Mouse (Mus musculus) MEL (cell line): ENCODE results near the gene Gm7075. TPM values are rescaled to one million over a fixed set of nuclear protein-coding genes. Genes with fewer than 3 reads are reported as not detected.

Source experiments
- DNase-seq: peaks from one replicate; pipeline ENCODE4 v3.0.0; 2011; ENCODE audit warnings: low read depth, low spot score
- H3K27ac ChIP-seq: 2 replicates; pipeline ENCODE4 v1.5.1; 2012; ENCODE audit warnings: low read depth, mild to moderate bottlenecking, control low read depth, low read length, moderate library complexity; ENCODE audit not compliant: control insufficient read depth
- H3K27me3 ChIP-seq, 2 experiments: fragments of 150-350 bp in 1 of 2; sonication (generic) in 1 of 2; 2 replicates each; pipeline ENCODE4 v1.6.1; 2012; ENCODE audit warnings: low read length in 2 of 2, mild to moderate bottlenecking in 2 of 2, improper control_type of control experiment in 1 of 2, moderate library complexity in 1 of 2; ENCODE audit not compliant: insufficient read depth in 2 of 2, control insufficient read depth in 1 of 2
- H3K36me3 ChIP-seq, 2 experiments: 2 replicates each; pipeline ENCODE4 v1.6.1; 2012 to 2014; ENCODE audit warnings: low read length in 2 of 2, improper control_type of control experiment in 1 of 2, inconsistent platforms in 1 of 2, mild to moderate bottlenecking in 1 of 2; ENCODE audit not compliant: insufficient read depth in 2 of 2, control insufficient read depth in 1 of 2
- H3K4me1 ChIP-seq, 2 experiments: fragments of 150-350 bp in 1 of 2; sonication (generic) in 1 of 2; 2 replicates each; pipeline ENCODE4 v1.6.1; 2012; ENCODE audit warnings: low read length in 2 of 2, improper control_type of control experiment in 1 of 2, mild to moderate bottlenecking in 1 of 2; ENCODE audit not compliant: insufficient read depth in 2 of 2, control insufficient read depth in 1 of 2
- H3K4me3 ChIP-seq, 2 experiments: fragments of 150-350 bp in 1 of 2; sonication (generic) in 1 of 2; 2 replicates each; pipeline ENCODE4 v1.5.1; 2012; ENCODE audit warnings: low read depth in 2 of 2, low read length in 2 of 2, mild to moderate bottlenecking in 2 of 2, moderate library complexity in 2 of 2, control low read depth in 1 of 2, improper control_type of control experiment in 1 of 2; ENCODE audit not compliant: control insufficient read depth in 1 of 2, insufficient read depth in 1 of 2
- H3K79me2 ChIP-seq: 2 replicates; pipeline ENCODE4 v1.6.1; 2012; ENCODE audit warnings: mild to moderate bottlenecking, low read length, moderate library complexity; ENCODE audit not compliant: control insufficient read depth, poor library complexity, insufficient read depth
- H3K9ac ChIP-seq: 2 replicates; pipeline ENCODE4 v1.6.1; 2012; ENCODE audit warnings: low read depth, mild to moderate bottlenecking, control low read depth, low read length, moderate library complexity; ENCODE audit not compliant: control insufficient read depth, poor library complexity, severe bottlenecking
- H3K9me3 ChIP-seq: fragments of 150-350 bp; sonication (generic); replicated peaks from 2 replicates; pipeline ENCODE4 v1.6.1; 2012; ENCODE audit warnings: mild to moderate bottlenecking, low read length, improper control_type of control experiment, moderate library complexity; ENCODE audit not compliant: insufficient read depth
- CHD1 ChIP-seq: IDR thresholded peaks from 2 replicates; pipeline ENCODE4 v1.6.1; 2012; ENCODE audit warnings: low read depth, mild to moderate bottlenecking, inconsistent platforms, low read length, improper control_type of control experiment
- CHD2 ChIP-seq: IDR thresholded peaks from 2 replicates; pipeline ENCODE4 v1.6.1; 2011; ENCODE audit warnings: low read length, improper control_type of control experiment
- EP300 ChIP-seq, 2 experiments: IDR thresholded peaks; 2 replicates each; pipeline ENCODE4 v1.6.1; 2011; ENCODE audit warnings: improper control_type of control experiment in 2 of 2, low read length in 2 of 2, low read depth in 1 of 2, mild to moderate bottlenecking in 1 of 2
- GATA1 ChIP-seq: IDR thresholded peaks from 2 replicates; pipeline ENCODE4 v1.6.1; 2011; ENCODE audit warnings: low read depth, low read length, improper control_type of control experiment
- JUND ChIP-seq: IDR thresholded peaks from 2 replicates; pipeline ENCODE4 v1.6.1; 2011; ENCODE audit warnings: low read depth, mild to moderate bottlenecking, improper control_type of control experiment, low read length
- MAFK ChIP-seq: IDR thresholded peaks from 2 replicates; pipeline ENCODE4 v1.6.1; 2011; ENCODE audit warnings: low read depth, mild to moderate bottlenecking, low read length, improper control_type of control experiment, borderline replicate concordance
- MYC ChIP-seq: IDR thresholded peaks from 2 replicates; pipeline ENCODE4 v1.6.1; 2011; ENCODE audit warnings: low read depth, mild to moderate bottlenecking, low read length, improper control_type of control experiment, moderate library complexity
- NRF1 ChIP-seq: IDR thresholded peaks from 2 replicates; pipeline ENCODE4 v1.6.1; 2014; ENCODE audit warnings: low read depth, mild to moderate bottlenecking, inconsistent platforms, low read length, improper control_type of control experiment, moderate library complexity; ENCODE audit not compliant: poor library complexity, insufficient read depth, severe bottlenecking
- TAL1 ChIP-seq: IDR thresholded peaks from 2 replicates; pipeline ENCODE4 v1.6.1; 2012; ENCODE audit warnings: mild to moderate bottlenecking, inconsistent platforms, low read length, moderate library complexity, mixed read lengths
- TCF12 ChIP-seq: IDR thresholded peaks from 2 replicates; pipeline ENCODE4 v1.6.1; 2014; ENCODE audit warnings: low read depth, mild to moderate bottlenecking, inconsistent platforms, low read length, improper control_type of control experiment, moderate library complexity
- USF1 ChIP-seq: IDR thresholded peaks from 2 replicates; pipeline ENCODE4 v1.6.1; 2014; ENCODE audit warnings: low read depth, mild to moderate bottlenecking, inconsistent platforms, low read length, improper control_type of control experiment, moderate library complexity
- USF2 ChIP-seq, 2 experiments: IDR thresholded peaks; 2 replicates each; pipeline ENCODE4 v1.6.1; 2011 to 2012; ENCODE audit warnings: improper control_type of control experiment in 2 of 2, low read length in 2 of 2, borderline replicate concordance in 1 of 2, inconsistent platforms in 1 of 2, low read depth in 1 of 2, mild to moderate bottlenecking in 1 of 2; ENCODE audit not compliant: insufficient read depth in 1 of 2
- polyA plus RNA-seq, 2 experiments: library from polyadenylated mRNA; stranded (reverse) in 1 of 2; unstranded in 1 of 2; fragments of >175 nt in 1 of 2; fragments of >200 nt in 1 of 2; gene quantifications; 2 replicates each; pipeline versions ENCODE4 v1.2.1 to v1.2.4; 2012; ENCODE audit warnings: low replicate concordance in 2 of 2, low read depth in 1 of 2; ENCODE audit not compliant: insufficient read length in 2 of 2, insufficient read depth in 1 of 2, missing spikeins in 1 of 2
- total RNA-seq: library from RNA; depleted of rRNA; stranded (reverse); fragments of 300-350 nt; gene quantifications from 2 replicates; pipeline ENCODE4 v1.2.3, GENCODE M21; 2012

Gm7075 gene
- total and polyA plus RNA-seq, 3 experiments, result not detected

DNA sequence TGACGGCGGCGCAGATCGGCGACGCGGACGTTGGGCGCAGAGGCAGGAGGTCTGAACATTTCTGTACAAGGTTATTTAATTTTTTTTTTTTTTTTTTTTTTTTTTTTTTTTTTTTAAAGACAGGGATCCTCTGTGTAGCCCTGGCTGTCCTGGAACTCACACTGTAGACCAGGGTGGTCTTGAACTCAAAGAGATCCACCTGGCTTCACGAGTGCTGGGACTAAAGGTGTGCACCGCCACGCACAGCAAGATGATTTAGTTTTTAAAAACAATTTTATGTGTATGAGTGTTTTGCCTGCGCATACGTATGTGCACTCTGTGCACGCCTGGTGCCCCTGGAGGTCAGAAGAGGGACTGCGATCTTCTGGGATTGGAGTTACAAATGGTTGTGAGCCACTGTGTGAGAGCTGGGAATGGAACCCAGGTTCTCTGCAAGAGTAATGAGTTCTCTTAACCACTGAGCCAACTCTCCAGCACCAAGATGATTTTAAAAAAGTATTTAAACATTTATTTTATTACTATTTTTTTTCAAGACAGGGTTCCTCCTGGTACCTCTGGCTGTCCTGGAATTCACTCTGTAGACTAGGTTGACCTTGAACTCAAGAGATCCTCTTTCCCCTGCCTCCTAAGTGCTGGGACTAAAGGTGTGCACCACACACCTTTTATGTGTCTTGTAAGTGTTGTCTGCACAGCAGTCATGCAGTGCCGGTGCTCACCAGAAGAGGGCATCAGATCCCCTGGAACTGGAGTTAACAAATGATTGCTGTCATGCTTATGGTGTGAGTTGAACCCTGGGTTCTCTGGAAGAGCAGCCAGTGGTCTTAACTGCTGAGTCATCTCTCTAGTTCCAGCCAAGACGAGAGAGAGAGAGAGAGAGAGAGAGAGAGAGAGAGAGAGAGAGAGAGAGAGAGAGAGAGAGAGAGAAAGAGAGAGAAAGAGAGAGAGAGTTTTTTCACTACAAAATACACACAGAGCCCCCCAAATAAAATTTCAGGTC is at the start of gene Gm7075 (continued):
- TF ChIP-seq EP300 (IDR thresholded peaks at IDR 0.05; ENCODE audit: low read depth in 1 of 2, low read length in 2 of 2), result no peak
- no peak; the same call in 1 of the 2 replicates for TF ChIP-seq MAFK
- no peak for TF ChIP-seq MYC
- TF ChIP-seq CHD1, result no peak
- TF ChIP-seq CHD2, result no peak

DNA sequence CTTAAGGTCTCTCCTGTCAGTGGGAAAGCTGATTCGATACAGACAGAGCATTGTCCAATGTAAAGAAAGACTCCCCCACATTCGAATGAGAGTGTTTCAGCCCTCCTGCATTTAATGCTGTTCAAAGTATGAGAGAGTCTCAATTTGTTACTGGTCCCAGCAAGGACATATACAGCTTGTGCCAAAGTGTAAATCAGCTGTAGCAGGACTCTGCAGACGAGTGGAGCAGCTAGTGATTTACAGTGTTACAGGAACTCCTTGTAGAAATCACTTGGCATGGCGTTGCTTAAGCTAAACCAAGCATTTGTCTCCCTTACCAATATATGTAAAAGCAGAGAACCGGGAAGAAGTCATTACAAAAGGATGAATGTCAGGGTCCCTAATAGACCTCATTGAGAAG is 39.3 kb upstream of the Gm7075 start:
- peaks cover 2 to 10% of the 10 kb centered on the region in 2 experiments for H3K27me3 ChIP-seq
- H3K9ac ChIP-seq, result no peak overlapping the region
- TF ChIP-seq NRF1 (no peak), USF2 (IDR thresholded peaks at IDR 0.05; ENCODE audit: borderline replicate concordance in 1 of 2, insufficient read depth in 1 of 2, low read depth in 1 of 2, low read length in 2 of 2) (no peak)
- no peaks in the 10 kb centered on the region; a peak in 2 of 4 replicates for H3K36me3 ChIP-seq
- H3K9me3 ChIP-seq, result no peaks in the 10 kb centered on the region
- peaks cover 2 to 9% of the 10 kb centered on the region in 2 experiments; a peak in 3 of 4 replicates for H3K4me1 ChIP-seq
- DNase-seq, result no peak
- H3K79me2 ChIP-seq, result no peaks in the 10 kb centered on the region
- no peak overlapping the region for H3K4me3 ChIP-seq
- H3K27ac ChIP-seq, result no peak overlapping the region

DNA sequence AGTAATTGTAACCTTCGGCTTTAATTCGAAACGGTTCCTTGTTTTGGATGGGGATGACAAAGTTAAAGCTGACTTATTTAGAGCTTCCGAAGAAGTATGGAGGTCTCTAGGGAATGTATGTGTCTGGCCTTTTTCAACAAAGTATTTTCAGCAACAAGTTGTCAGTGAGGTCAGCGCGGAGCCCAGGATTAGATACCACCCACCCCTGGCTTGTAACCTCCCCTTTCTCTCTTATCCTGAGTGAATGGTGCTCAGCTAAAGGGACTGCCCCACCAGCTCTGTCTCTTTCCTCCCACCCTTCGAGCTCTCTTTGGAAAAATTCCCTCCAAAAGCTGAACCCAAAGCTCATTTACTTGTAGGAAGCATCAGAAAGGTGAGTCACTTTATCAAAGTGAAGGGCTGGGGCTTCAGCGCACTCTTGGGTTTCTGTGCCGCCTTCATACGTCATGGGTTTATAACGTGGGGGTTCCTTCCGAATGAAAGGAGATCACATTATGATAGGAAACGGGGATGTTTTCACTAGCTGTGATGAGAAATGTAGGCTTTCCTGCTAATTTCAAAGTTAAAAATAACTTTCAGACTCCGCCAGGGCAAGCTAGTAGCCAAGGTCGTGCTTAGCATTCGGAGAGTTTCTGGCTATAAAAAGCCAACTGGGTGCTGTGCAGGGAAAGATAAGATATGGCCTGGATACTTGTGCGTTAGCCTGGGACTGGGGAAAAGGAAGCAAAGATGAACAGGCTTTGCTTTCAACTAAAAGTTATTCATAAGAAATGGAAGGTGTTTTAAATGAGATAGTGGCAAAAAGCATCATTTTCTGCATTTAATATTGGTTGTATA is 35.9 kb upstream of the Gm7075 start:
- no peak for TF ChIP-seq USF1
- TF ChIP-seq JUND, result no peak
- peak; percentile 52; the same call in 1 of the 2 replicates for TF ChIP-seq GATA1
- 0 out of 2 replicates have a peak, but pooled peaks have one; percentile 25 for TF ChIP-seq TCF12
- peak; percentile 28; the same call in 1 of the 2 replicates for TF ChIP-seq TAL1
- Histone ChIP-seq H3K9me3 (no peaks in the 10 kb centered on the region), H3K36me3 (peaks cover 0 to 8% of the 10 kb centered on the region in 2 experiments; a peak in 2 of 4 replicates), H3K27ac (no peak overlapping the region), H3K27me3 (peaks cover 2 to 6% of the 10 kb centered on the region in 2 experiments), H3K4me1 (peaks cover 4 to 22% of the 10 kb centered on the region in 2 experiments; a peak in 3 of 4 replicates), H3K79me2 (no peaks in the 10 kb centered on the region), H3K4me3 (no peak overlapping the region), H3K9ac (no peak overlapping the region)
- peak; percentile 40 for DNase-seq
